Mouse (Mus musculus) kidney, embryonic 16.5 days (tissue): Measurements from ENCODE around the gene Slc25a38. TPM values are rescaled to one million over a fixed set of nuclear protein-coding genes. Genes with fewer than 3 reads are reported as not detected.

ENCODE experiments used
- ATAC-seq: fragments of 200-750 bp; cut with Nextera tagmentation; 2 replicates; pipeline ENCODE4 v1.8.0; 2017; ENCODE audit warnings: moderate TSS enrichment; ENCODE audit not compliant: low FRiP score, low TSS enrichment
- H3K27ac ChIP-seq: fragments of 300-500 bp; sonication (generic); 2 replicates; pipeline ENCODE4 v1.5.1; 2014; ENCODE audit warnings: low read length
- H3K27me3 ChIP-seq: fragments of 300-500 bp; sonication (generic); 2 replicates; pipeline ENCODE4 v1.6.1; 2014; ENCODE audit warnings: low read length, control low read depth, mixed read lengths; ENCODE audit not compliant: insufficient read depth
- H3K36me3 ChIP-seq: fragments of 300-500 bp; sonication (generic); 2 replicates; pipeline ENCODE4 v1.6.1; 2014; ENCODE audit warnings: low read length, control low read depth, mixed read lengths; ENCODE audit not compliant: insufficient read depth
- H3K4me1 ChIP-seq: fragments of 300-500 bp; sonication (generic); 2 replicates; pipeline ENCODE4 v1.6.1; 2014; ENCODE audit warnings: low read length, control low read depth, mixed read lengths; ENCODE audit not compliant: insufficient read depth
- H3K4me2 ChIP-seq: fragments of 300-500 bp; sonication (generic); replicated peaks from 2 replicates; pipeline ENCODE4 v1.6.1; 2014; ENCODE audit warnings: low read depth, low read length
- H3K4me3 ChIP-seq: fragments of 300-500 bp; sonication (generic); 2 replicates; pipeline ENCODE4 v1.5.1; 2014; ENCODE audit warnings: mild to moderate bottlenecking, low read length
- H3K9ac ChIP-seq: fragments of 300-500 bp; sonication (generic); replicated peaks from 2 replicates; pipeline ENCODE4 v1.6.1; 2014; ENCODE audit warnings: low read length
- H3K9me3 ChIP-seq: fragments of 300-500 bp; sonication (generic); 2 replicates; pipeline ENCODE4 v1.6.1; 2016; ENCODE audit warnings: low read length, control low read depth
- WGBS: fragments of 180-500 bp; shearing (Covaris S2); extraction: QIAGEN DNeasy Blood & Tissue Kit; methylation state at CpG from one replicate; pipeline ENCODE4 v1.1.7; 2014; 5-methylcytosine and 5-hydroxymethylcytosine counted together
- polyA plus RNA-seq: library from polyadenylated mRNA; unstranded; fragments of >200 nt; fragmentation: Nextera tagmentation; extraction: Ambion mirVana; gene quantifications from 2 replicates; pipeline ENCODE4 v1.2.1, GENCODE M21; 2015

Slc25a38 gene
- polyA plus RNA-seq, 1 experiment from 2014 or later: 36.3 TPM

GRCm38 (mm10) chr9:120080546-120081108 is 29.5 kb upstream of the Slc25a38 start:
- Histone ChIP-seq H3K36me3 (no peaks in the 10 kb centered on the region), H3K27ac (no peak overlapping the region), H3K27me3 (no peaks in the 10 kb centered on the region), H3K4me1 (no peaks in the 10 kb centered on the region), H3K9me3 (no peaks in the 10 kb centered on the region), H3K9ac (no peak overlapping the region), H3K4me2 (no peak overlapping the region), H3K4me3 (no peak overlapping the region)
- WGBS: 78% methylated on average over 8 of the region's 8 CpGs
- no peak for ATAC-seq

GRCm38 (mm10) chr9:120081247-120081646 is 28.9 kb upstream of the Slc25a38 start:
- H3K36me3 ChIP-seq: no peaks in the 10 kb centered on the region
- H3K4me2 ChIP-seq: no peak overlapping the region
- H3K9ac ChIP-seq: no peak overlapping the region
- no peak for ATAC-seq
- H3K27me3 ChIP-seq: no peaks in the 10 kb centered on the region
- H3K4me1 ChIP-seq: no peaks in the 10 kb centered on the region
- no peak overlapping the region for H3K4me3 ChIP-seq
- WGBS: 72% methylated on average over 6 of the region's 6 CpGs
- H3K9me3 ChIP-seq: no peaks in the 10 kb centered on the region
- no peak overlapping the region for H3K27ac ChIP-seq

- WGBS: 83% methylated on average over 5 of the region's 5 CpGs
- Histone ChIP-seq H3K9me3 (no peaks in the 10 kb centered on the region), H3K4me3 (no peak overlapping the region), H3K9ac (no peak overlapping the region), H3K27me3 (no peaks in the 10 kb centered on the region), H3K27ac (no peak overlapping the region), H3K4me1 (no peaks in the 10 kb centered on the region), H3K4me2 (no peak overlapping the region), H3K36me3 (no peaks in the 10 kb centered on the region)
- ATAC-seq: no peak
These were observed 28.2 kb upstream of the Slc25a38 start for GRCm38 (mm10) chr9:120081967-120082366.

GRCm38 (mm10) chr9:120082691-120083090 is 27.5 kb upstream of the Slc25a38 start:
- no peak overlapping the region for H3K4me3 ChIP-seq
- no peaks in the 10 kb centered on the region for H3K4me1 ChIP-seq
- no peak overlapping the region for H3K27ac ChIP-seq
- no peaks in the 10 kb centered on the region for H3K36me3 ChIP-seq
- WGBS: 86% methylated on average over 4 of the region's 4 CpGs
- H3K9me3 ChIP-seq: no peaks in the 10 kb centered on the region
- no peak overlapping the region for H3K4me2 ChIP-seq
- no peak overlapping the region for H3K9ac ChIP-seq
- H3K27me3 ChIP-seq: no peaks in the 10 kb centered on the region
- no peak for ATAC-seq

- H3K27ac ChIP-seq: no peak overlapping the region
- no peak overlapping the region for H3K4me2 ChIP-seq
- H3K9me3 ChIP-seq: no peaks in the 10 kb centered on the region
- H3K4me3 ChIP-seq: no peak overlapping the region
- H3K9ac ChIP-seq: no peak overlapping the region
- no peaks in the 10 kb centered on the region for H3K36me3 ChIP-seq
- H3K27me3 ChIP-seq: no peaks in the 10 kb centered on the region
- ATAC-seq: no peak
- no peaks in the 10 kb centered on the region for H3K4me1 ChIP-seq
- 80% methylated on average over 18 of the region's 18 CpGs for WGBS
These were observed 26.8 kb upstream of the Slc25a38 start for GRCm38 (mm10) chr9:120083158-120083894.

- Histone ChIP-seq H3K4me3 (no peak overlapping the region), H3K9ac (no peak overlapping the region), H3K36me3 (no peaks in the 10 kb centered on the region), H3K27ac (no peak overlapping the region), H3K4me2 (no peak overlapping the region), H3K4me1 (no peaks in the 10 kb centered on the region), H3K9me3 (0 out of 2 replicates have a peak, but pooled peaks cover 4% of the 10 kb centered on the region), H3K27me3 (no peaks in the 10 kb centered on the region)
- ATAC-seq: no peak
- 87% methylated on average over 9 of the region's 9 CpGs for WGBS
These were observed 25.8 kb upstream of the Slc25a38 start for GRCm38 (mm10) chr9:120084406-120084805.

GRCm38 (mm10) chr9:120089125-120089524 is 21.0 kb upstream of the Slc25a38 start:
- Histone ChIP-seq H3K9ac (no peak overlapping the region), H3K4me3 (no peak overlapping the region), H3K27ac (no peak overlapping the region), H3K27me3 (no peaks in the 10 kb centered on the region), H3K36me3 (no peaks in the 10 kb centered on the region), H3K4me2 (no peak overlapping the region), H3K9me3 (0 out of 2 replicates have a peak, but pooled peaks cover 6% of the 10 kb centered on the region), H3K4me1 (no peaks in the 10 kb centered on the region)
- no peak for ATAC-seq
- 94% methylated on average over 7 of the region's 7 CpGs for WGBS

GRCm38 (mm10) chr9:120091086-120091485 is 19.1 kb upstream of the Slc25a38 start:
- WGBS: 84% methylated on average over 10 of the region's 10 CpGs
- Histone ChIP-seq H3K9ac (no peak overlapping the region), H3K27ac (no peak overlapping the region), H3K9me3 (0 out of 2 replicates have a peak, but pooled peaks cover 6% of the 10 kb centered on the region), H3K4me3 (no peak overlapping the region), H3K27me3 (no peaks in the 10 kb centered on the region), H3K4me1 (no peaks in the 10 kb centered on the region), H3K4me2 (no peak overlapping the region), H3K36me3 (no peaks in the 10 kb centered on the region)
- no peak for ATAC-seq

- Histone ChIP-seq H3K9ac (no peak within 1 kb of the TSS), H3K4me2 (no peak within 1 kb of the TSS), H3K4me1 (no peaks in the 10 kb centered on the region), H3K4me3 (no peak within 1 kb of the TSS), H3K36me3 (no peaks in the 10 kb centered on the region), H3K27me3 (no peaks in the 10 kb centered on the region), H3K27ac (no peak within 1 kb of the TSS), H3K9me3 (0 out of 2 replicates have a peak, but pooled peaks cover 6% of the 10 kb centered on the region)
- 76% methylated on average over 5 of the region's 5 CpGs for WGBS
- no peak for ATAC-seq
These were observed 18.4 kb upstream of the Slc25a38 start, which contains the start of gene Ccr8 for GRCm38 (mm10) chr9:120091696-120092238. TSS of gene Ccr8 (plus strand) at chr9:120092114.

- no peaks in the 10 kb centered on the region for H3K4me1 ChIP-seq
- WGBS: 86% methylated on average over 13 of the region's 13 CpGs
- H3K4me2 ChIP-seq: no peak overlapping the region
- no peaks in the 10 kb centered on the region for H3K36me3 ChIP-seq
- no peak for ATAC-seq
- no peak overlapping the region for H3K9ac ChIP-seq
- no peak overlapping the region for H3K27ac ChIP-seq
- no peak overlapping the region for H3K4me3 ChIP-seq
- no peaks in the 10 kb centered on the region for H3K27me3 ChIP-seq
- H3K9me3 ChIP-seq: 0 out of 2 replicates have a peak, but pooled peaks cover 6% of the 10 kb centered on the region
These were observed 16.5 kb upstream of the Slc25a38 start for GRCm38 (mm10) chr9:120093701-120094100.
